Comparison of ENCODE assay signal across 8 mouse cellular contexts in the genomic region with DNA sequence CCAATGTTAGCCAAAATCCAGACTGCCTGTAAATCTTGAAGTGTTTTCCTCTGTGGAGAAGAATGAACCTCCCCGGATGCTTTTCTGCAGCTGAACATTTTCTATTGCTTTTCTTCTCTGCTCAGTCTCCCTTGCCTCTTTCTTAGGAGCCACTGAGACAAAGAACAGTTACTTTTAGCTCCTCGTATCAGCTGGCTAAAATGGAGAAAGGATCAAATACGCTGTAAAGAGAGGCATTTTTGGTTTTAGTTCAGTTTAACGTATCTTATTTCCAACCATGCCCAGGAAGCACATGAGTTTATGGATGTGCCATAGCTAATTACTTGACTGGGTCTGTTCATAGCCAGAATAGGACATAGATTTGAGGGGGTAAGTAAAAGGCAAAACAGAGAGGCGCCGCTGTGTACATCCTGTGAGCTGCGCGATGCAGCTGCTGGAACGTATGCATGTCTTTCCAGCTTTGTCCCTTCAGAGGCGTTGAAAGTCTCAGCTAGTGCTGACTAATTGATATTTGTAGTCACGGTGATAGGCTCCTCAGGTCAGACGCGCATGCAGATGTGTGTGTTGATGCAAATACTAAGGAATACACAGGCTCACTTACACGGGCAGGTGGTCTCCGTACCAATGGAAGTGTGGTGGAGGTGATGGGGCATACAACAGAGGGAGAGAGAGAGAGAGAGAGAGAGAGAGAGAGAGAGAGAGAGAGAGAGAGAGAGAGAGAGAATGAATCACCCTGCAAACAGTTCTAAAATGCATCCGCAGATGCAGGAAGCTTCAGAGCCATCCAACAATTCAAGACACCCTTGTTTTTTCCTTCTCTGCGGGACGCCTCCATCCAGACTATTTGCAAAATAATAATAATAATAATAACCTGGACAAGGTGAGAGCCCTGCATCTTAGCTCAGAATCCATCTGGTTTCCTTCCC.
DNase-seq lines count a peak whose midpoint lies in the region; ATAC-seq and TF ChIP-seq lines count a peak whose summit lies in the region.

No protein-coding gene starts in this region.

- peak overlapping the region; percentile 88 for H3K4me2 ChIP-seq in midbrain, embryonic 14.5 days (ENCODE audit: low read length)

- H3K4me3 ChIP-seq in hindbrain, embryonic 10.5 days, result peak overlapping the region; percentile 55
- H3K4me3 ChIP-seq in midbrain, embryonic 14.5 days (replicated peaks; ENCODE audit: low read depth, low read length), result peak overlapping the region; percentile 46

- TF ChIP-seq CTCF in brain, embryonic 14.5 days (IDR thresholded peaks at IDR 0.05; ENCODE audit: borderline replicate concordance, extremely low read depth, insufficient read depth, insufficient read length), result no peak

- peak overlapping the region; percentile 95 for H3K27ac ChIP-seq in hindbrain, embryonic 10.5 days
- peak overlapping the region; percentile 100 for H3K27ac ChIP-seq in midbrain, embryonic 14.5 days (replicated peaks; ENCODE audit: low read depth, low read length)

- TF ChIP-seq POLR2A in brain, embryonic 14.5 days (IDR thresholded peaks at IDR 0.05; ENCODE audit: borderline replicate concordance, extremely low read depth, insufficient read depth, insufficient read length, poor library complexity, severe bottlenecking), result peak; percentile 9; the same call in 1 of the 2 replicates

- WGBS in hindbrain, embryonic 10.5 days, result 31% methylated on average over 18 of the region's 18 CpGs
- 4% methylated on average over 18 of the region's 18 CpGs for WGBS in midbrain, embryonic 14.5 days

- peak; percentile 65 for ATAC-seq in midbrain, embryonic 14.5 days (ENCODE audit: low FRiP score, low TSS enrichment)
- no peak for ATAC-seq in megakaryocyte, adult 5-6 weeks (ENCODE audit: poor library complexity, severe bottlenecking)
- no peak; the same call in 1 of the 2 replicates for ATAC-seq in frontal cortex, adult (ENCODE audit: low TSS enrichment)

- H3K27me3 ChIP-seq in hindbrain, embryonic 10.5 days (ENCODE audit: insufficient read depth, poor library complexity, severe bottlenecking), result no peaks in the 10 kb centered on the region
- H3K27me3 ChIP-seq in midbrain, embryonic 14.5 days (ENCODE audit: control insufficient read depth, insufficient read depth, low read length), result no peaks in the 10 kb centered on the region

- no peaks in the 10 kb centered on the region for H3K9me3 ChIP-seq in hindbrain, embryonic 10.5 days
- no peaks in the 10 kb centered on the region for H3K9me3 ChIP-seq in midbrain, embryonic 14.5 days (ENCODE audit: control insufficient read depth, low read length)

- DNase-seq in frontal cortex, postnatal 36 days (ENCODE audit: low spot score in 2 of 2), result peak; percentile 38 to 47
- no peak for DNase-seq in frontal cortex, postnatal 10 days (ENCODE audit: low spot score in 2 of 2)
- peak; percentile 90 for DNase-seq in brain, embryonic 14.5 days (ENCODE audit: low read depth)
- peak; percentile 57 for DNase-seq in hindbrain, embryonic 10.5 days (ENCODE audit: low spot score)
- DNase-seq in midbrain, embryonic 14.5 days, result peak; percentile 83
- no peak for DNase-seq in adrenal gland, postnatal 4 days (ENCODE audit: low spot score in 2 of 2)

- H3K9ac ChIP-seq in midbrain, embryonic 14.5 days (replicated peaks; ENCODE audit: low read length), result peak overlapping the region; percentile 93

- H3K4me1 ChIP-seq in hindbrain, embryonic 10.5 days (replicated peaks), result peaks cover 91% of the 10 kb centered on the region
- peaks cover 72% of the 10 kb centered on the region for H3K4me1 ChIP-seq in midbrain, embryonic 14.5 days (ENCODE audit: control insufficient read depth, insufficient read depth, low read length)

- peaks cover 22% of the 10 kb centered on the region for H3K36me3 ChIP-seq in hindbrain, embryonic 10.5 days
- H3K36me3 ChIP-seq in midbrain, embryonic 14.5 days (ENCODE audit: control insufficient read depth, insufficient read depth, low read length), result no peaks in the 10 kb centered on the region

Comparison
In these comparisons a context has a peak if more than half of its experiments do, and no peak if none do; other contexts are left out.
1. DNase-seq: peak in frontal cortex, postnatal 36 days (2 of 2), brain, embryonic 14.5 days (single experiment), hindbrain, embryonic 10.5 days (single experiment) and midbrain, embryonic 14.5 days (single experiment); none in frontal cortex, postnatal 10 days (0 of 2) and adrenal gland, postnatal 4 days (0 of 2).